Mouse (Mus musculus) cortical plate, adult 2 months (tissue): ENCODE data around the gene Epb41. TPM values are rescaled to one million over a fixed set of nuclear protein-coding genes. Genes with fewer than 3 reads are reported as not detected.

Experiments used
- H3K27ac ChIP-seq: fragments of 200-500 bp; 2 replicates; pipeline ENCODE4 v1.5.1; 2012; ENCODE audit warnings: low read length, control low read depth, inconsistent platforms; ENCODE audit not compliant: insufficient read depth
- H3K4me1 ChIP-seq: fragments of 200-500 bp; 2 replicates; pipeline ENCODE4 v1.6.1; 2011; ENCODE audit warnings: low read length; ENCODE audit not compliant: control insufficient read depth, insufficient read depth
- H3K4me3 ChIP-seq: fragments of 200-500 bp; 2 replicates; pipeline ENCODE4 v1.5.1; 2011; ENCODE audit warnings: mild to moderate bottlenecking, low read length, control low read depth; ENCODE audit not compliant: insufficient read depth
- CTCF ChIP-seq: fragments of 200-500 bp; IDR thresholded peaks from 2 replicates; pipeline ENCODE4 v1.5.1; 2011; ENCODE audit warnings: mild to moderate bottlenecking, control low read depth, low read length; ENCODE audit not compliant: insufficient read depth; ENCODE audit errors: extremely low read depth
- POLR2A ChIP-seq: fragments of 200-500 bp; IDR thresholded peaks from 2 replicates; pipeline ENCODE4 v1.6.1; 2011; ENCODE audit warnings: mild to moderate bottlenecking, low read length, control low read depth; ENCODE audit not compliant: insufficient read depth; ENCODE audit errors: extremely low read depth
- polyA plus RNA-seq: library from polyadenylated mRNA; depleted of rRNA; stranded (reverse); fragments of >200 nt; gene quantifications from 2 replicates; pipeline ENCODE4 v1.2.3, GENCODE M21; 2012

Gene Epb41
- polyA plus RNA-seq, 1 experiment, result 37.8 TPM

GRCm38 (mm10) chr4:132034242-132034641 lies 40.9 kb downstream of the Epb41 start:
- Histone ChIP-seq H3K4me1 (no peaks in the 10 kb centered on the region; the same call in 1 of the 2 replicates), H3K4me3 (no peak overlapping the region), H3K27ac (no peak overlapping the region)
- TF ChIP-seq POLR2A (no peak), CTCF (no peak)

- Histone ChIP-seq H3K4me3 (no peak overlapping the region), H3K4me1 (no peaks in the 10 kb centered on the region; the same call in 1 of the 2 replicates), H3K27ac (no peak overlapping the region)
- TF ChIP-seq POLR2A (no peak), CTCF (no peak)
These were observed 41.9 kb downstream of the Epb41 start for GRCm38 (mm10) chr4:132033183-132033582.

GRCm38 (mm10) chr4:132029851-132030741 lies 45.0 kb downstream of the Epb41 start:
- no peak for TF ChIP-seq CTCF
- TF ChIP-seq POLR2A, result no peak
- no peak overlapping the region for H3K4me3 ChIP-seq

GRCm38 (mm10) chr4:132027806-132028205 lies 47.3 kb downstream of the Epb41 start:
- Histone ChIP-seq H3K27ac (no peak overlapping the region), H3K4me3 (no peak overlapping the region), H3K4me1 (peaks cover 2% of the 10 kb centered on the region; the same call in 1 of the 2 replicates)
- TF ChIP-seq CTCF, result no peak

More at GRCm38 (mm10) chr4:132029851-132030741, 45.0 kb downstream of the Epb41 start:
- no peak overlapping the region for H3K27ac ChIP-seq
- H3K4me1 ChIP-seq, result peaks cover 2% of the 10 kb centered on the region; the same call in 1 of the 2 replicates

GRCm38 (mm10) chr4:132027167-132027566 lies 48.0 kb downstream of the Epb41 start:
- H3K27ac ChIP-seq, result no peak overlapping the region
- peaks cover 2% of the 10 kb centered on the region; the same call in 1 of the 2 replicates for H3K4me1 ChIP-seq
- no peak for TF ChIP-seq POLR2A
- TF ChIP-seq CTCF, result no peak
- no peak overlapping the region for H3K4me3 ChIP-seq

GRCm38 (mm10) chr4:132025738-132026527 lies 49.2 kb downstream of the Epb41 start:
- Histone ChIP-seq H3K27ac (no peak overlapping the region), H3K4me3 (no peak overlapping the region), H3K4me1 (peaks cover 2% of the 10 kb centered on the region; the same call in 1 of the 2 replicates)
- TF ChIP-seq CTCF, result no peak
- TF ChIP-seq POLR2A, result no peak

GRCm38 (mm10) chr4:132025264-132025663 lies 49.9 kb downstream of the Epb41 start:
- TF ChIP-seq CTCF (no peak), POLR2A (no peak)
- H3K4me1 ChIP-seq, result peaks cover 2% of the 10 kb centered on the region; the same call in 1 of the 2 replicates
- H3K27ac ChIP-seq, result no peak overlapping the region
- no peak overlapping the region for H3K4me3 ChIP-seq

GRCm38 (mm10) chr4:132023816-132024215 lies 51.3 kb downstream of the Epb41 start:
- TF ChIP-seq CTCF (no peak), POLR2A (no peak)
- H3K27ac ChIP-seq, result no peak overlapping the region
- no peak overlapping the region for H3K4me3 ChIP-seq
- peaks cover 2% of the 10 kb centered on the region; the same call in 1 of the 2 replicates for H3K4me1 ChIP-seq

GRCm38 (mm10) chr4:132022639-132023038 lies 52.5 kb downstream of the Epb41 start:
- Histone ChIP-seq H3K27ac (no peak overlapping the region), H3K4me3 (no peak overlapping the region)
- TF ChIP-seq CTCF (0 out of 2 replicates have a peak, but pooled peaks have one; percentile 1), POLR2A (no peak)

More at GRCm38 (mm10) chr4:132022639-132023038, 52.5 kb downstream of the Epb41 start:
- peaks cover 2% of the 10 kb centered on the region; the same call in 1 of the 2 replicates for H3K4me1 ChIP-seq
